Mouse (Mus musculus) intestine, postnatal 0 days (tissue): Measurements from ENCODE around the gene Btbd9. TPM values are rescaled to one million over a fixed set of nuclear protein-coding genes. Genes with fewer than 3 reads are reported as not detected.

ENCODE experiments used
- ATAC-seq: fragments of 200-750 bp; cut with Nextera tagmentation; 2 replicates; pipeline ENCODE4 v1.8.0; 2017; ENCODE audit warnings: mild to moderate bottlenecking, moderate TSS enrichment, moderate library complexity
- H3K27ac ChIP-seq: fragments of 300-500 bp; sonication (generic); 2 replicates; pipeline ENCODE4 v1.5.1; 2014; ENCODE audit warnings: mild to moderate bottlenecking, low read depth, low read length, moderate library complexity
- H3K27me3 ChIP-seq: fragments of 300-500 bp; sonication (generic); replicated peaks from 2 replicates; pipeline ENCODE4 v1.6.1; 2014; ENCODE audit warnings: low read length, mixed read lengths; ENCODE audit not compliant: control insufficient read depth, insufficient read depth
- H3K36me3 ChIP-seq: fragments of 300-500 bp; sonication (generic); 2 replicates; pipeline ENCODE4 v1.6.1; 2014; ENCODE audit warnings: mild to moderate bottlenecking, moderate library complexity; ENCODE audit not compliant: control insufficient read depth, insufficient read depth
- H3K4me1 ChIP-seq: fragments of 300-500 bp; sonication (generic); replicated peaks from 2 replicates; pipeline ENCODE4 v1.6.1; 2014; ENCODE audit warnings: antibody characterized with exemption, low read length, mixed read lengths; ENCODE audit not compliant: control insufficient read depth, insufficient read depth
- H3K4me2 ChIP-seq: fragments of 300-500 bp; sonication (generic); replicated peaks from 2 replicates; pipeline ENCODE4 v1.6.1; 2014; ENCODE audit warnings: low read depth, mild to moderate bottlenecking, moderate library complexity
- H3K4me3 ChIP-seq: fragments of 300-500 bp; sonication (generic); 2 replicates; pipeline ENCODE4 v1.5.1; 2014; ENCODE audit warnings: low read depth, low read length
- H3K9ac ChIP-seq: fragments of 300-500 bp; sonication (generic); 2 replicates; pipeline ENCODE4 v1.6.1; 2014; ENCODE audit warnings: mild to moderate bottlenecking, low read depth, low read length
- H3K9me3 ChIP-seq: fragments of 300-500 bp; sonication (generic); 2 replicates; pipeline ENCODE4 v1.6.1; 2016; ENCODE audit warnings: mixed run types; ENCODE audit not compliant: control insufficient read depth
- CTCF ChIP-seq: sonication (generic); IDR thresholded peaks from 2 replicates; pipeline ENCODE4 v1.5.1; 2016; ENCODE audit warnings: low read depth, mild to moderate bottlenecking, control low read depth, antibody characterized with exemption, moderate library complexity
- WGBS: fragments of 180-500 bp; shearing (Covaris S2); extraction: QIAGEN DNeasy Blood & Tissue Kit; methylation state at CpG from one replicate; pipeline ENCODE4 v1.1.7; 2014; 5-methylcytosine and 5-hydroxymethylcytosine counted together
- polyA plus RNA-seq: library from polyadenylated mRNA; unstranded; fragments of >200 nt; fragmentation: Nextera tagmentation; extraction: Ambion mirVana; gene quantifications from 2 replicates; pipeline ENCODE4 v1.2.1, GENCODE M21; 2015

Gene Btbd9
- polyA plus RNA-seq, 1 experiment from 2014 or later: 35.9 TPM

DNA sequence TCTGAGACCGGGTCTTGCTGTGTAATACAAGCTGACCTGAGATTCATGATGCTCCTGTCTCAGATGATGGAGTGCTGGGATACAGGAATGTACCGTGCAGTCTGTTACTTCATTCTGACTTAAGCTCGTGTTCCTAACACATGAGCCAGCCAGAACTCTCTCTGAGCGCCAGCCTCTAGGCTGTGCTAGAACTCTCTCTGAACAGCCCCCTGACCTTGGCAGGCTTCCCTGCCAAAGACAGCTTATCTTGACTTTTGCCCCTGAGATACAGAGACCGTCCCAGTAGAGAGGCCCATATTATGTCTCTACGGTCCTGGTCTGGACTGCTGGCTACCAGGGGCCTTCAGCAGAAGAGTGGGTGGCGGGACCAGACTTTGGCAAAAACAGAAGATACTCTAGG lies 332.7 kb downstream of the Btbd9 start:
- Histone ChIP-seq H3K4me3 (no peak overlapping the region), H3K4me2 (no peak overlapping the region), H3K27me3 (no peaks in the 10 kb centered on the region), H3K9ac (no peak overlapping the region), H3K27ac (no peak overlapping the region), H3K36me3 (no peaks in the 10 kb centered on the region), H3K4me1 (peaks cover 10% of the 10 kb centered on the region), H3K9me3 (no peaks in the 10 kb centered on the region)
- ATAC-seq: no peak
- 45% methylated on average over 7 of the region's 7 CpGs for WGBS
- TF ChIP-seq CTCF: peak; percentile 49

- Histone ChIP-seq H3K27ac (no peak overlapping the region), H3K4me1 (peaks cover 10% of the 10 kb centered on the region), H3K9me3 (no peaks in the 10 kb centered on the region), H3K4me2 (no peak overlapping the region), H3K4me3 (no peak overlapping the region), H3K27me3 (no peaks in the 10 kb centered on the region), H3K36me3 (no peaks in the 10 kb centered on the region), H3K9ac (no peak overlapping the region)
- TF ChIP-seq CTCF: no peak
- ATAC-seq: no peak
- WGBS: 94% methylated on average over 4 of the region's 4 CpGs
Measured at GRCm38 (mm10) chr17:30242647-30243046, 333.6 kb downstream of the Btbd9 start.

DNA sequence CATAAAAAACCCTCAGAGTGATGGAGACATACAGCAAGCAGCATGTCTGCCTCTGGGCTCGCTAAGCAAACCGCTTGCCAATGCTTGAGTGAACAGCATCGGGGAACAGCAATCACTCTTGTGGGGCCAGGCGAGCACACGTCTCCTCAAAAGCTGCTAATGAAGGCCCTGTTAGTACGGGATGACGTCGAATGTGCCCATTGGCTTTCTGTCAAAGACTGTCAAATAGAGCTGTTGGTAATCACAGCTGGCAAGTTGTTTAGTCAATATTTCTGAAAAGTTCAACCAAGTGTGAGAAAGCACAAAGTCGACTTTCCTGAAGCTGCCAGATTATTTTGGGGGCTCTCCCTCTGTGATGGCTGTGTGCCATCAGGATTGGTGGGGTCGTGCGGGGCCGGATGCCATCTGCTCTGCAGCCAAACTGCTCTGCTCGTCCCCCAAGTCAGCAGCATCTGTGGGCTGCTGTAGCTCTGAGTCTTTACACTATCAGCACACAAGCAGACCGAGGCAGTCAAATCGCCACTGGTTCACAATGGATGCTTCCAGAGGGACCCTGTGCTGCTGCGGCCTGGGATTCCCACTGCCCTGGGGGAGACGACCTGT lies 334.5 kb downstream of the Btbd9 start:
- Histone ChIP-seq H3K27me3 (no peaks in the 10 kb centered on the region), H3K4me1 (peaks cover 10% of the 10 kb centered on the region), H3K4me3 (no peak overlapping the region), H3K9ac (no peak overlapping the region), H3K36me3 (no peaks in the 10 kb centered on the region), H3K4me2 (no peak overlapping the region), H3K27ac (no peak overlapping the region), H3K9me3 (no peaks in the 10 kb centered on the region)
- no peak for TF ChIP-seq CTCF
- ATAC-seq: no peak
- 73% methylated on average over 17 of the region's 17 CpGs for WGBS

GRCm38 (mm10) chr17:30241061-30241460 lies 335.2 kb downstream of the Btbd9 start:
- H3K9ac ChIP-seq: no peak overlapping the region
- H3K36me3 ChIP-seq: no peaks in the 10 kb centered on the region
- no peak for TF ChIP-seq CTCF
- WGBS: 87% methylated on average over 6 of the region's 6 CpGs
- no peak overlapping the region for H3K27ac ChIP-seq
- no peaks in the 10 kb centered on the region for H3K9me3 ChIP-seq
- no peak for ATAC-seq
- peaks cover 9% of the 10 kb centered on the region for H3K4me1 ChIP-seq
- no peaks in the 10 kb centered on the region for H3K27me3 ChIP-seq
- no peak overlapping the region for H3K4me2 ChIP-seq
- no peak overlapping the region for H3K4me3 ChIP-seq

DNA sequence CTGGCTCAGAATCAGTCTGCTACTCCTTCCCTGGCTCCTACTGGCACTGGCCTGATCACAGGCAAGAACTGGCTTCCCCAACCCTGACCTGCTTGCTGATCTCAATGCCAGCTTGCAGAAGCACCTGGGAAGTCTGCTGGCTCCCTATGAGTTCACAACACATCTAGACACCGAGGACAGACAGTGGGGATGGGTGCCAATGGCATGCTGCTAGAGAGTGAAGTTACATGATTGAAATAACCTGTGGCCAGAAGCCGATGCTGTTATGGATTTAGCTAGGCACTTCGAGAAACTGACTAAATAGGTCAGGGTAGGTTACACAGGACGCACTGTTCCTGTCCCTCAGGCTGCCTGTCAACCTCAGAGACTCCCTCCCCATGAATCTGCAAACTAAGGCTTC lies 335.6 kb downstream of the Btbd9 start:
- Histone ChIP-seq H3K9me3 (no peaks in the 10 kb centered on the region), H3K9ac (no peak overlapping the region), H3K4me2 (no peak overlapping the region), H3K36me3 (no peaks in the 10 kb centered on the region), H3K27ac (no peak overlapping the region), H3K4me1 (peaks cover 7% of the 10 kb centered on the region), H3K27me3 (no peaks in the 10 kb centered on the region), H3K4me3 (no peak overlapping the region)
- TF ChIP-seq CTCF: no peak
- no peak for ATAC-seq
- WGBS: 88% methylated on average over 4 of the region's 4 CpGs

GRCm38 (mm10) chr17:30239458-30239857 lies 336.8 kb downstream of the Btbd9 start:
- no peak for ATAC-seq
- Histone ChIP-seq H3K27me3 (no peaks in the 10 kb centered on the region), H3K9me3 (no peaks in the 10 kb centered on the region), H3K4me3 (no peak overlapping the region), H3K36me3 (no peaks in the 10 kb centered on the region), H3K4me1 (peaks cover 4% of the 10 kb centered on the region), H3K27ac (no peak overlapping the region), H3K4me2 (no peak overlapping the region), H3K9ac (no peak overlapping the region)
- TF ChIP-seq CTCF: no peak
- 79% methylated on average over 5 of the region's 5 CpGs for WGBS

DNA sequence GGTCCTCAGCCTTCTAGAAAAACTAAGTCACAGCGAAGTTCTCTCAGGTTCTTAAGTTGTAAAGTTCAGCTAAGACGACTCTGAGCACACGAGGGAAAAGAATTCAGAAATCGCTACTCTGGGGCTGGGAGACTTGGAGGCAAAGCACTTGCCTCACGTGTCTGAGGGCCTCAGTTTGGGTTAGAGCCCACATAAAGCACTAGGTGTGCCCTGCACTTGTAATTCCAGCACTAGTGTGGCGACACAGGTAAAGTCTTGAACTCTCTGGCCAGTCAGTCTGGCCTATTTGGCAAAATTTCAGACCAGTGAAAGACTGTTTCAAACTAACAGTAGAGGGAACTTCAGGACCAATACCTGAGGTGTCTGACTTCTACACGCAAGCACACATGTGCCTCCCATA lies 338.7 kb downstream of the Btbd9 start:
- Histone ChIP-seq H3K4me2 (no peak overlapping the region), H3K27me3 (no peaks in the 10 kb centered on the region), H3K4me1 (no peaks in the 10 kb centered on the region), H3K36me3 (no peaks in the 10 kb centered on the region), H3K27ac (no peak overlapping the region), H3K9ac (no peak overlapping the region), H3K9me3 (no peaks in the 10 kb centered on the region), H3K4me3 (no peak overlapping the region)
- TF ChIP-seq CTCF: no peak
- WGBS: 91% methylated on average over 7 of the region's 7 CpGs
- no peak for ATAC-seq
